Mouse (Mus musculus) liver, postnatal 0 days (tissue): Measurements from ENCODE around the gene Srek1ip1. TPM values are rescaled to one million over a fixed set of nuclear protein-coding genes. Genes with fewer than 3 reads are reported as not detected.

Experiments
- ATAC-seq: fragments of 200-750 bp; cut with Nextera tagmentation; 2 replicates; pipeline ENCODE4 v1.8.0; 2017; ENCODE audit warnings: mild to moderate bottlenecking, moderate library complexity
- DNase-seq: peaks from one replicate; pipeline ENCODE4 v3.0.0-alpha.2; 2016
- H3K27ac ChIP-seq: fragments of 300-500 bp; sonication (generic); 2 replicates; pipeline ENCODE4 v1.5.1; 2014; ENCODE audit warnings: antibody characterized with exemption, moderate library complexity, mild to moderate bottlenecking, low read depth
- H3K27me3 ChIP-seq: fragments of 300-500 bp; sonication (generic); 2 replicates; pipeline ENCODE4 v1.6.1; 2014; ENCODE audit warnings: low read length, control low read depth, mixed read lengths; ENCODE audit not compliant: insufficient read depth
- H3K36me3 ChIP-seq: fragments of 300-500 bp; sonication (generic); replicated peaks from 2 replicates; pipeline ENCODE4 v1.6.1; 2014; ENCODE audit warnings: mild to moderate bottlenecking, control low read depth, low read length, moderate library complexity, mixed read lengths; ENCODE audit not compliant: insufficient read depth
- H3K4me1 ChIP-seq: fragments of 300-500 bp; sonication (generic); 2 replicates; pipeline ENCODE4 v1.6.1; 2014; ENCODE audit warnings: antibody characterized with exemption, mild to moderate bottlenecking, control low read depth; ENCODE audit not compliant: insufficient read depth
- H3K4me2 ChIP-seq: fragments of 300-500 bp; sonication (generic); 2 replicates; pipeline ENCODE4 v1.6.1; 2014; ENCODE audit warnings: low read depth, mild to moderate bottlenecking, low read length, moderate library complexity, mixed read lengths
- H3K4me3 ChIP-seq: fragments of 300-500 bp; sonication (generic); 2 replicates; pipeline ENCODE4 v1.5.1; 2014; ENCODE audit warnings: low read depth, low read length
- H3K9ac ChIP-seq: fragments of 300-500 bp; sonication (generic); replicated peaks from 2 replicates; pipeline ENCODE4 v1.6.1; 2014; ENCODE audit warnings: mild to moderate bottlenecking, moderate library complexity
- H3K9me3 ChIP-seq: fragments of 300-500 bp; sonication (generic); 2 replicates; pipeline ENCODE4 v1.6.1; 2016; ENCODE audit warnings: mild to moderate bottlenecking, control low read depth, low read length, mixed read lengths
- CTCF ChIP-seq: sonication (generic); IDR thresholded peaks from 2 replicates; pipeline ENCODE4 v1.5.1; 2016; ENCODE audit warnings: antibody characterized with exemption, low read depth
- EP300 ChIP-seq: IDR thresholded peaks from 2 replicates; pipeline ENCODE4 v1.6.1; 2016; ENCODE audit warnings: antibody characterized with exemption, low read depth, mild to moderate bottlenecking
- WGBS: fragments of 180-500 bp; shearing (Covaris S2); extraction: QIAGEN DNeasy Blood & Tissue Kit; methylation state at CpG from one replicate; pipeline ENCODE4 v1.1.7; 2014; ENCODE audit not compliant: insufficient replicate concordance; 5-methylcytosine and 5-hydroxymethylcytosine counted together
- polyA plus RNA-seq: library from polyadenylated mRNA; unstranded; fragments of >200 nt; fragmentation: Nextera tagmentation; extraction: Ambion mirVana; gene quantifications from 2 replicates; pipeline ENCODE4 v1.2.1, GENCODE M21; 2015

The Srek1ip1 gene
- polyA plus RNA-seq, 1 experiment from 2014 or later = 9.3 TPM

GRCm38 (mm10) chr13:104825470-104825869 is 33.2 kb downstream of the Srek1ip1 start:
- DNase-seq = no peak
- no peak overlapping the region for H3K4me3 ChIP-seq
- 58% methylated on average over 2 of the region's 2 CpGs for WGBS

GRCm38 (mm10) chr13:104832811-104833210 is 40.5 kb downstream of the Srek1ip1 start:
- DNase-seq (no peak), ATAC-seq (no peak)
- no peaks in the 10 kb centered on the region for H3K27me3 ChIP-seq
- 0 out of 2 replicates have a peak, but pooled peaks cover 4% of the 10 kb centered on the region for H3K9me3 ChIP-seq
- H3K9ac ChIP-seq = no peak overlapping the region
- no peak overlapping the region for H3K4me3 ChIP-seq
- H3K4me1 ChIP-seq = no peaks in the 10 kb centered on the region
- TF ChIP-seq CTCF = no peak
- TF ChIP-seq EP300 = no peak
- 82% methylated on average over 13 of the region's 13 CpGs for WGBS
- no peak overlapping the region for H3K4me2 ChIP-seq
- H3K36me3 ChIP-seq = peaks cover 37% of the 10 kb centered on the region
- no peak overlapping the region for H3K27ac ChIP-seq

More at GRCm38 (mm10) chr13:104825470-104825869, 33.2 kb downstream of the Srek1ip1 start:
- H3K36me3 ChIP-seq = peaks cover 17% of the 10 kb centered on the region
- H3K9me3 ChIP-seq = peaks cover 11% of the 10 kb centered on the region
- ATAC-seq = no peak
- H3K9ac ChIP-seq = no peak overlapping the region
- TF ChIP-seq EP300 = no peak
- no peak for TF ChIP-seq CTCF
- no peaks in the 10 kb centered on the region for H3K27me3 ChIP-seq
- 0 out of 2 replicates have a peak, but pooled peaks cover 2% of the 10 kb centered on the region for H3K4me1 ChIP-seq
- H3K27ac ChIP-seq = no peak overlapping the region
- H3K4me2 ChIP-seq = no peak overlapping the region

DNA sequence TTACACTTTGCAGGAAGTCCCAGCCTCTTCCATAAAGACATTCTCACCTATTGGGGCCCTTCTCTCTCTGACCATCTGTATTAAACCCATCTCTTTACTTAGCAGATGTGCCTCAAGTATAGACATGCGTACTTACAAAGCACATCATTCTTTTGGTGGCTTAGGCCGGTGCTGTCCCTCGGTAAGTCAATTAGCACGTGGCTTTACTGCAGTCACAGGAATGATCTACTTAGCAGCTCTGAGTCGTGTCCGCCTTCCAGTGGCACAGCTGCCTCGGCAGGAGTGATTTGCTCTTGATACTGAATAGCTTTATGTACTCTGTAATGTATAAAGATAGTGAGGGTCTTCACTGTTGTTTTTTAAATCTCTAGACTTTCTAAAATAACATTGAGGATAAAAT is 45.3 kb downstream of the Srek1ip1 start:
- no peaks in the 10 kb centered on the region for H3K27me3 ChIP-seq
- ATAC-seq (no peak), DNase-seq (no peak)
- no peaks in the 10 kb centered on the region for H3K9me3 ChIP-seq
- TF ChIP-seq CTCF (no peak), EP300 (no peak)
- H3K4me1 ChIP-seq = no peaks in the 10 kb centered on the region
- 82% methylated on average over 7 of the region's 7 CpGs for WGBS
- no peak overlapping the region for H3K4me3 ChIP-seq
- H3K9ac ChIP-seq = no peak overlapping the region
- no peak overlapping the region for H3K27ac ChIP-seq
- H3K36me3 ChIP-seq = peaks cover 27% of the 10 kb centered on the region
- H3K4me2 ChIP-seq = no peak overlapping the region

DNA sequence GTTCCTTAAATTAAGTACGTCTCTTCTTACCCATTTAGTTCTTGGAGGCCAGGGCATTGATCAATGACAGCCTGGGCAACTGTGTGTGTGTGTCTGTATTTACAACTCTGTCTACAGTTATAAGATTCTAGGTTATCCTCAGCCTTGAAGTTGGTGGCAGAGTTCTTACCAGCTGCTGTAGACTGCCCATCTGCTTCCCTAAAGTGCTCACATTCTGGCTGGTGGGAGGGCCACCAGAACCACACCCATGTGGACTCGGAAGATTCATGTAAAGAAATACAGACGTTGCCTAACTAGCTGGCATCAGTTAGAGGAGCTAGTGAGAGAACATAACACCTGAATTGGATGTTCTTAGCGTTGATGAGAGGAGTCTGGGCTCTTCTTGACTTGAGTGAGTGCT is 49.7 kb downstream of the Srek1ip1 start:
- TF ChIP-seq EP300 = no peak
- TF ChIP-seq CTCF = no peak
- no peak for ATAC-seq
- H3K27me3 ChIP-seq = no peaks in the 10 kb centered on the region
- WGBS = 56% methylated on average over 4 of the region's 4 CpGs
- DNase-seq = no peak
- H3K4me1 ChIP-seq = no peaks in the 10 kb centered on the region
- no peaks in the 10 kb centered on the region for H3K9me3 ChIP-seq
- no peak overlapping the region for H3K9ac ChIP-seq
- H3K36me3 ChIP-seq = peaks cover 13% of the 10 kb centered on the region
- no peak overlapping the region for H3K4me3 ChIP-seq
- no peak overlapping the region for H3K4me2 ChIP-seq
- no peak overlapping the region for H3K27ac ChIP-seq

DNA sequence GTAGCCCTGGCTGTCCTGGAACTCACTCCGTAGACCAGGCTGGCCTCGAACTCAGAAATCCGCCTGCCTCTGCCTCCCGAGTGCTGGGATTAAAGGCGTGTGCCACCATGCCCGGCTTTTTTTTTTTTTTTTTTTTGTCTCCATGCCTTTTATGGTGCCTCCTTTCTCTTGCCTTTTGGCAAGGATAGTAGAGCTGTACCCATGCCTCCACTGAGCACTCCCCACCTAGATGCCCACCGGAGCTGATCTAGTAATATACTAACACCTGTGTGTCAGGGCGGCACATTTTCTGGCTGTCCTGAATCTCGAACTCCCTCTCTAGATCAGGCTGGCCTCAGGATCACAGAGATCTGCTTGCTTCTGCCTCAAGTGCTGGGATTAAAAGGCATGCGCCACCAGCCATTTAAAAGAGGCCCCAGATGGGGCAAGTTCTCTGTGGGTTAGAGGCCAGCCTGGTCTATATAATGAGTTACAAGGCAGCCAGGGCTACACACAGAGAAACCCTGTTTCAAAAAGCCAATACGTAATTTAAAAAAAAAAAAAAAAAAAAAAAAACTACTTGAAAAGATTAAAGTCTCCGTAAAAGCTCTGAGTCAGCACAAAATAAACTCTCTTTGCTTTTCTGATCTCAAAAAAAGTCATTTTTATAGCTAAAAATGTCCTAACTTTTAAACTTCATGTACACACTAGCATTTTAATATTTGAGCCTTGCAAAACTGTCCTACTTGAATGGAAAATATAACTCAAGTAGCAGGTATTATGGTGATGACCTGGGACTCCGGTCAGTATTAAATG is 51.2 kb downstream of the Srek1ip1 start:
- no peak overlapping the region for H3K9ac ChIP-seq
- ATAC-seq = no peak
- H3K36me3 ChIP-seq = peaks cover 4% of the 10 kb centered on the region
- no peak overlapping the region for H3K27ac ChIP-seq
- no peaks in the 10 kb centered on the region for H3K4me1 ChIP-seq
- H3K9me3 ChIP-seq = no peaks in the 10 kb centered on the region
- WGBS = 85% methylated on average over 7 of the region's 13 CpGs
- no peak overlapping the region for H3K4me2 ChIP-seq
- H3K27me3 ChIP-seq = no peaks in the 10 kb centered on the region
- no peak for DNase-seq
- TF ChIP-seq EP300 = no peak
- TF ChIP-seq CTCF = no peak
- H3K4me3 ChIP-seq = no peak overlapping the region

DNA sequence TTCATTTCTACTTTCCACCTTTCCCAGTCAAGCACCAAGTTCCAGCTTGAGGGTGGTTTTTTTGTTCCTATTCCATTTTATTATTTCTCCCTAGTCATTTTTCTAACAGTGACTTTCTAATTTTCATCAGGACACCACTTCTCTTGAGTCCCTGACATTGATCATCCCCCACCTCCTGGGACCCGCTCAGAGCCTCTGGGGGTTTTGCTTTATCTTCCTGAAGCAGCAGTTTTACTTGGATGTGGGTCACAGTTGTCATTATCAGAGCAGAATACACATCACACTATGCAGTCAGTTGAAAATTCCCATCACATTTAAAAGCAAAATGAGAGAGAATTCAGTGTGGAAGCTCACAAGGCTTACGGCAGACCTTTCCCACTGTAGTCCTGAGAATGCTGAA is 61.4 kb downstream of the Srek1ip1 start:
- ATAC-seq = no peak
- no peaks in the 10 kb centered on the region for H3K9me3 ChIP-seq
- WGBS = 72% methylated on average over 2 of the region's 2 CpGs
- no peaks in the 10 kb centered on the region for H3K4me1 ChIP-seq
- no peak overlapping the region for H3K4me3 ChIP-seq
- H3K4me2 ChIP-seq = no peak overlapping the region
- no peak overlapping the region for H3K27ac ChIP-seq
- H3K27me3 ChIP-seq = no peaks in the 10 kb centered on the region
- TF ChIP-seq CTCF (no peak), EP300 (no peak)
- no peak for DNase-seq
- no peaks in the 10 kb centered on the region for H3K36me3 ChIP-seq
- H3K9ac ChIP-seq = no peak overlapping the region
